12 mouse cellular contexts compared by ENCODE assay signal in the genomic region with DNA sequence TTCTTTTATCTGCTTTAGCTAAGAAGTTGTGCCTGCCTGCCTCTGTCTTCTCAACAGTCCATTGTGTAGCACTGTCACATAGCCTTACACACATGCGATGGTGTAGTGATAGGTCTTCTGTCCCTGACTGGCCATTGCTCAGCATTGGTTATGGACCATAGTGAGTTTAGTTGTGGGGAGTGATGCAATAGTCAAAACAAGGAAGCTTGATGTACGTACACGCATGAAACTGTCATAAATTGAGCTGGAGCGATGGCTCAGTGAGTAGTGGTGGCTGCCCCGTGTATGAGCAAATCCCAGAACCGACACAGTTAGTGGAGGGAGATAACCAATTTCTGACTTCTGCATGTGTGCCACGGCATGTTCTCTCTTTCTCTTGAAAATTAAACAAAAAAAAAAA.
"Had no signal": no experiment of that assay in that cellular context is flagged by ENCODE, and none has a peak within 500 bp of the region (broad histone marks: within the 10 kb centered on the region; RNA-seq: fewer than 3 reads in every experiment).

No protein-coding gene starts in this region.

- ATAC-seq: hindbrain, postnatal 0 days; intestine, embryonic 16.5 days had no signal

- DNase-seq: gastrocnemius, postnatal 14 days; gastrocnemius, postnatal 36 days; heart, adult 18-20 months; heart, postnatal 10 days; heart, postnatal 36 days; kidney, adult 2 months; kidney, adult 9 months; layer of hippocampus, adult 9-11 months; layer of hippocampus, postnatal 36 days; left cerebral cortex, postnatal 4 days had no signal
